Mouse (Mus musculus) R1 (cell line): ENCODE measurements around the gene Dennd2a.
A peak's percentile ranks its signal among the peaks of the same experiment; 100 is the strongest.

ENCODE experiments used
- DNase-seq: peaks from one replicate; pipeline ENCODE4 v3.0.0-alpha.2; 2018; ENCODE audit warnings: low read depth, low spot score

Gene Dennd2a

DNA sequence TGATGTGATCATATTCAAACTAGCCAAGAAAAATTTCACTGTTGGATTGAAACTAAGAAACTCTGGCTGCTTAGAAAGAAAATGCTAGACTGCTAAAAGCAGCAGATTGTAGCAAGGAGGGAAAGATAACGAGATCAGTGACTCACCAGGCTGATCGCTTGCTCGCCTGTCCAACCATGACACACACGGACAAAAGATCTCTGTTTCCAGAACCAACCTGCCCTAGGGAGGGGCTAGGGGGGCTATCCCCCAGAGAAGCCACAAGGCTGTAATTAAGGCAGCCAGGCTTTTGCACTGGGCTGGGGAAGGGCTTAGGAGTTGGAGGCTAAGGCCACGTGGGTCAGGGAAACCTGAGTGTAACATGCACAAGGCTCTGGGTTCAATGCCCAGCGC is 41.9 kb downstream of the Dennd2a start:
- no peak for DNase-seq

DNA sequence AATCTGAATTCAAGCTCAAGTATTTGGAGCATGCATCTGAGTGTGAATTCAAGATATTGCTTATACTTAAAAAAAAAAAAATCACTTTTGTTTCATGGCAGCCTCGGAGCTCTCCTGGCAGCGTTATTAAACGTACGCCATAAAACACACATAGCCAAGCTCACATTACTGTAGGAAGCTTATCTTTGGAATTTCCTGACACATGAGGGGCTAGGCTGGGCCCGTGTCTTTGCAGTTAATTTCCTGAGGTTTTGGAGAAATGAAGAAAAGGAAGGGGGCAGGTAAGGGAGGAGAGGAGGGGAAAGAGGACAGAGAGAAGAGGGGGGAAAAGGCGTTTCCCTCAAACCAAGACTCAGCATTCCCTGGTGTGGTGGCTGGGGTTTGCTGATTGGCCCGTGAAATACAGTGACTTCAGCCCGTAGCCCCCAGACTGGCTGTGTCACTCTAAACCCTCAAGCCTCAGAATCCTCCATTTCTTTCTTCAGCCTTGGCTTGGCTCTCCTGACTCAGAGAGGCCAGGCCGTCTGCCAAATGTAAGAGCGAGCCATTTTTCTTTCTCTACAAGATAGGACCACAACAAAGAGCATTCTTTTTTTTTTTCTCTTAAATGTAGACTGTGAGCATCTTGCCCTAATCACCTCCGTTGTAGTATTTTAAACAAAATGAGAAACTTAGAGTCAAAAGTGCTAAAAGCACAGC is 42.5 kb downstream of the Dennd2a start:
- no peak for DNase-seq

DNA sequence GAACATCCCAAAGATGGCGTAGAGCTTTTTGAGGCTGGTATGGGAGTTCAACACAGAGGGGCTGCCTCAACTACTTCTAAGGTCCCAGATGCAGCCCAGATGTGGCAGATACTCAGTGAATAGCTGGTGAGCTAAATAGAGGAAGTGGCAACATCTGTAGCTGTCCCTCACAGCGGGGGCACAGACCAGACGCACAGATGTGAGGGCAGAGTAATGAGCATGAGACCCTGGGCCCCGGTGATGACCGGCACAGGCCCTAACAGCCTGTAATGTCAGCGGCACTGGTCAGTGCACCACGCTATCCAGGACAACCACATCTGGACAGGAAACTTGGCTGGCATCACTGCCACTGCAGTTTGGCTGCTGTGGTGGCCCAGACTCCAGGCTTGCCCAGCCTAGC is 54.2 kb downstream of the Dennd2a start:
- DNase-seq, result no peak

DNA sequence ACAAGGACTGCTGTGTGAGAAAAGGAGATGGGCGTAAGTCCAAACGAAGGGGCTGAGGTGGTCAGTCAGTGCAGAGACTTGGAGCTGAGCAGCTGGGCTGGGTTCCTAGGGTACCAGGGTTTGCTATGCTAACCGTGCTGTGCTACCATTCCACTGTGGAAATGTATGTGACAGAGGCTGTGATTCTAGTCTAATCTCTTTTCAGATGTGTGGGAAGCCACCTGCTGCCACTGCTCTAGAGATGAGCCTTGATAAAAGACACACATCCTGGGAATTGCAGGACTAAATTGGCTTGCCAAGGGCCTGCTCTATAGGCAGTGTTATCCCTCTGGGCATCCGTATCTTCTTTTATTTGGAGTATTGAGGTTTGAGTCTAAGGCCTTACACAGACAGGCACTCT is 60.5 kb downstream of the Dennd2a start:
- DNase-seq, result no peak

DNA sequence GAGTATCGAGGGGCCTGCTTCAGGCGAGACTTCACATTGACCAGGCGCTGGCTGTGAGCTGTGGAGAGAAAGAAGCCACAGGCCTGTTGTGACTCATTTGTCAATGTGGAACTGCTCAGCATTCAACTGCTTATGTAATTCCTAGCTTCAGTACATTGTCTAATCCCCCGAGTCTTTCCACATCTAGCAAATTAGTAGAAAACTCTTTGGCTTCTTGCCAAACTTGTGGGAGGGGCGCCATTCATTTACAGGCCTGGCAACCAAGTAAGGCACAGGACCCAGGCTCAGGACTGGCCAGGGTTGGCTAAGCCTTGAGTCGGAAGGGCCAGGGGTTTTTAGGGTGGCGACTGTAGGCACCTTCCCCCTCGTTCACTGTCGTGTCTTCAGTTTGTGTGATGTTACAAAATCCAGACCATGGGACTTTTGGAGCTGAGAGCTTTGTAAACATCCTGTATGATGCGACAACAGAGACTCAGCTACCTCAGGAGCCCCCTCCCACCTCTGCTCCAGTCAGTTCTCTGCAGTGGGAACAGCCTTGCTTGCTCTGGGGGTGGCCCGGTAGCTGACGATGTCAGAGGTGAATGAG is 64.4 kb downstream of the Dennd2a start:
- DNase-seq, result no peak

DNA sequence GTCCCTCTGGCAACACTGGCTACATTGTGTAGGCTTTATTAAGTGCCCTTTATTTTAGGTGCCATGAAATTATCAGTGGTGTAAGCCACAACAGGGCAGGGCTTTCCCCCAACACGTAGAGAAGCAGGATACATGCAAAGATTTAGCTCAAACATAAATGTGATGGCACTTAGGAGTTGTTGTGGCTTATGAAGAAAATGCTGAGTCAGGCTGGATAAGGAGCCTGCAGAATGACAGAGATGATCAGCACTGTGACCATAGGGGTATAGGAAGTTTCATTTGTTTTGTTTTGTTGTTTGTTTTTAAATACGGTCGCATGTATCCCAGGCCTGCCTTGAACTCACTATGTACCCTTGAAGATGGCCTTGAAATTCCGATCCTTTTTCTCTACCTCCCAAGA is 65.5 kb downstream of the Dennd2a start:
- no peak for DNase-seq

DNA sequence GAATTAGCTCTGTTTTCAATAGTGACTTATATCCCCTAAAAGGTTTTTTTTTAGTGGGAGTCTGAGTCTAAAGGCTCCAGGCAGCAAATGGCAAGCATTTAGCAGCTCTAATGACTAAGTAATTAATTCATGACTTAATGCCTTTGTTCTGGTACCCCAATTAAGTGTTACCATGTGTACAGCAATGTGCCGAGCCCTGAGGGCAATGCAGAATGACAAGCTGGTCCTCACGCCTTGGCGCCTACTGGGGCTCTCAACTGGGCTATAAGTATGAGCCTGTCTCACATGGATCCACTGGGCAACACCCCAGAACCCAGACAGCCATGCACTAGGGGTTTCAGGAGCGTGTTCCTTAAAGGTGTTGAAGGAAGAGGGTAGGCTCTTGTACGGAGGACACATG is 66.5 kb downstream of the Dennd2a start:
- no peak for DNase-seq

DNA sequence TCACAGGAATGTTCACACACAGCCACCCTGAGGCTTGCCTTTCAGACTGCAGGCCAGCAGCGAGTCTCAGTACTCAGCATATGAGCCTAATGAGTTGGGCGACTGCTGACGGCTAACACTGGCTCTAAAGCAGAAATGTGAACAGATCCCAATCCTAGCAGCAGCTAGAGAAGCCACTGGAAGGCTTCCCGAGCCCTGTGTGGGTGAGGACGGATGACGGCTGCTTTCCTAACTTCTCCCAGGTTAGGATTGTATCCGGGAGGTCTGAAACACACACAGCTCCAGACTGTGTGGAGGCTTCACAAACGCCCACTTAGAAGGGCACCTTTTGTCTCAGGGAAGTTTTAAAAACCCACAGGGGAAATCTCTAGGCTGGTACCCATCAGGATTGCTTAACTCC is 69.4 kb downstream of the Dennd2a start:
- no peak for DNase-seq

DNA sequence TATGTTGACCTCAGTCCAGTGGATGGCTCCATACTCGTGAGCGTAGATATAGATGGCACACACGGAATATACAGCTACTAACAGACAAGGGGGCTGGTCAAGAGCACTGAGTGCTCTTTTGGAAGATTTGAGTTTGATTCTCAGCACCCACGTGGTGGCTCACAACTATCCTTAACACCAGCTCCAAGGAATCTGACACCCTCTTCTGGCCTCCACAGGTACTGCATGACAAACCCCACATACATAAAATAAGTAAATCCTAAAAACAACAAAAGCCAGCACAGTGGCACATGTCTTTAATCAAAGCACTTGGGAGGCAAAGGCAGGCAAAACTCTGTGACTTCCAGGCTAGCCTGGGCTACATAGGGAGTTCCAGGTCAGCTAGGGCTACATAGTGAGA is 74.0 kb downstream of the Dennd2a start:
- peak; percentile 84 for DNase-seq

DNA sequence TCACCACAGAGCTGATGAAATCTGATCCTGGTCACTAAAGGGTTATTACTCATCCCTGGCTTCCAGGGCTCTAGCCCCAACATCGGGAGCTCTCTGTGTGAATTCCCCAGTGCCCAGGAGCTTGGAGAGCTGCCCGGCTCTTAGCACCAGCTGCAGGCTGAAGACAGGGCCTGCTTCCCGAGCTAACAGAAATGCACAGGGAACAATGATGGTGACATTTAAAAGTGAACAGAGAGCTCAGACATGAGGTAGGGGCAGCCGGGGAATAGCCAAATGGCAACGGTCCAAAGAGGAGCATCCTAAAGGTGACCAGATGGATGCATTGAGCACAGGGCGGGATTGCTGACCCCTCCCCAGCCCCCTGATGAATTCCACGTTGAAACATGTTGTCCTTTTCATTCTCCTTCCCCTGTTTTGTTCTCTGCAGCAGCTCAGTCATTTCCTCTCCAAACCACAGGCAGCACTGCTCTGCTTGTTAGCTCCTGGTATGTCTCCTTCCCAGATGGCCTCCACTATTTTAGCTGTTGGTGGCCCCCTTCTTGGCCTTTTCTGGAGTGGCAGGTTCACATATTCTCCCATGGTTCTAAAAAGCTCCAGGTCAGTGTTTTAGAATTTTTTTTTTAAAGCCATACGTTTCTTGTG is 79.0 kb downstream of the Dennd2a start:
- no peak for DNase-seq

DNA sequence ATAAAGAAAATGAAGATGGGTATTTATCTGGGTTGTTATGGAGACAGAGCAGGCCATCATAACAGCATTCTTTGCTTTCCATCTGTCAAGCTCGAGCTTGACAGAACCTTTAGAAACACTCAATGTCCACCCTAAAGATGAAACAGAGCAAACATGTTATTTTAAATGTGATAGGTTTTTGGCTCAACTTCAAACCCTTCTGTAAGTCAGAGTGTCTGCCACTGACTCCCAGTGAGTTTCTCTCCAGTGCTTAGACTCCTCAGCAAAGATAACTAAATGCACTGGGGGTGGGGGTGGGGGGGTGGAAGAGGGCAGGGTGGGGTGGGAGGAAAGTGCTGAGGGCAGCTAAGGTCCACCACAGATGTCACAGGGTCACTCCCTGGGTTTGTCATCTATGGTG is 81.0 kb downstream of the Dennd2a start:
- DNase-seq, result no peak

DNA sequence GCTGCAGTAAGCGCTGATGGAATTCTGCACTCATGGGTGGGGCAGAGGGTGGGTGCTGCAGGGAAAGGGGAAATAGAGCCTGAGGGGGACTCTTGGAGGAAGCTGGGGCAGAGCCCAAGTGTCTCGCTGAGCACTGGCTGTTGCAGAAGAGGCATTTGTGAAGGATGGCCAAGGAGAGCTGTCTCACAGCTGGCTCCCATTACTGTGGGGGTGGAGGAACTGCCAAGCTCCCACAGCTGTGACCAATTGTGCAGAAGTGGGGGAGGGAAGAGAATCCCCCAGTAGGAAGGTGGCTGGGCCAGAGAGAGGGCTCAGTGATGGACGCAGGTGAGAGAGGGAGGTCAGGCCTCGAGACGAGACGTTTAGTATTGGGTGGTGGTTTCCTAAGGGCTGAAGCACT is 83.2 kb downstream of the Dennd2a start:
- DNase-seq, result peak; percentile 48

DNA sequence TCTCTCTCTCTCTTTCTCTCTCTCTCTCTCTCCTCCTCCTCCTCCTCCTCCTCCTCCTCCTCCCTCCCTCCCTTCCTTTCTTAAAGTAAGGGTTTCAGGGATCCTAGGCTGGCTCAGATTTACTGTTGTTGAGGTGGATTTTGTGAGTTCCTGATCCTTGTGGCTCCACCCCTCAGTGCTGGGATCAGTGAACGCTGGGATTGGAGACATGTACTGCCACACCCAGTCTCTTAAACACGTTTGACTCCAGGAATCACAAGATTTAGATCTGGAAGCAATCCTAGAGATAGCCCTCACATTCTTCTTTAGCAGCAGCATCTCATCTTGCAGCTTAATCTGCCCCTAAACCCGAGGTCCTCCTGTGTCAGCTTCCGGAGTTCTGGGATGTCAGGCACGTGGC is 84.8 kb downstream of the Dennd2a start:
- DNase-seq, result peak; percentile 55

DNA sequence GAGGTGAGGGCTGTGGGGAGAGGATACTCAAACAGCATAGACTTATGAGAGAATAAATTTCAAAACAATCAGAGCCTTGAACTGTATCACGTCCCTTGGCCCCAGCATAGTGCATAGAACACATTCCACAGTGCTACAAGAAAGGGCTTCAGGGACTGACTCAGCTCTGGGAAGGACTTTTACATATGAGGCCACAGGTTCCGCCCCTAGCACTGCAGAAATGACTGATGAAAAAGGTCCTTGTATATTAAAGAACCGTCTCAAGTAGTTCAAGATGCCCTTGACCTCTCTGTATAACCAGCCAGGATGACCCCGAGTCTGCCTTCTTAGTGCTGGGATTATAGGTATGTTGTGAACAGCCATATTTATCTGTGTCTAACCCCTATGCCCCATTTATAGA is 85.4 kb downstream of the Dennd2a start:
- no peak for DNase-seq

DNA sequence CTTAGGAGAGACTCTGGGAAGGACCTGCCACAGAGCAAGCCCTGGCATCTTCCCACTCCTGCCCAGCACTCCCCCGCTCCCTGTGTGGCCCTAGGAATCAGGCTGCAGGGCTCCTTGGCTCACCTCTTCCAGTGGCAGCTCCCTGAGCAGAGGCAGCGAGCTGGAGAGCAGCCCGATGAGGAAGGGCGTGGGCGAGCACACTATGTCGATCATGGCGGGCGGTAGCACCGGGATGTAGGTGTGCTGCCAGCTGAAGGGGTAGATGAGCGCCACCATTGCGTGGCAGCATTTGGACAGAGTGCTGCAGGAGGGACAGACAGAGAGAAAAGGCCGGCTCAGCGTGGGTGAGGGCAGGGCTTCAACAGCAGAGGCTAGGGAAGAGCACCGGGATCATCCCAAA is 87.6 kb downstream of the Dennd2a start:
- DNase-seq, result no peak

DNA sequence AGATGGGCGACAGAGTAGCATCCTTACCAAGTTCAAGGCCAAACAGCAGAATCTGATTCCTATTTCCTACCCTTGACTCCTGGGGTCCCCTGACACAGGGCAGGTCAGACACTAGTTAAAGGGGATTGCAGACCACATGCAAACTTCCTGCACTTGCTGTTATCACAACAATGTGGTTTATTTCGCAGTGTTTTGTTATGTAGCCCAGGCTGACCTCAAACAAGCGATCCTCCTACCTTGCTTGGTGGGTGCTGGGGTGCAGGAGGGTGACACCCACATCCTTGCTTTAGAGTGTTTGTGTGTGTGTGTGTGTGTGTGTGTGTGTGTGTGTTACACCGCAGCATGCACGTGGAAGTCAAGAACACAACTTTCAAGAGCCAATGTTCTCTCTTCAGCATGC is 88.2 kb downstream of the Dennd2a start:
- DNase-seq, result peak; percentile 41

DNA sequence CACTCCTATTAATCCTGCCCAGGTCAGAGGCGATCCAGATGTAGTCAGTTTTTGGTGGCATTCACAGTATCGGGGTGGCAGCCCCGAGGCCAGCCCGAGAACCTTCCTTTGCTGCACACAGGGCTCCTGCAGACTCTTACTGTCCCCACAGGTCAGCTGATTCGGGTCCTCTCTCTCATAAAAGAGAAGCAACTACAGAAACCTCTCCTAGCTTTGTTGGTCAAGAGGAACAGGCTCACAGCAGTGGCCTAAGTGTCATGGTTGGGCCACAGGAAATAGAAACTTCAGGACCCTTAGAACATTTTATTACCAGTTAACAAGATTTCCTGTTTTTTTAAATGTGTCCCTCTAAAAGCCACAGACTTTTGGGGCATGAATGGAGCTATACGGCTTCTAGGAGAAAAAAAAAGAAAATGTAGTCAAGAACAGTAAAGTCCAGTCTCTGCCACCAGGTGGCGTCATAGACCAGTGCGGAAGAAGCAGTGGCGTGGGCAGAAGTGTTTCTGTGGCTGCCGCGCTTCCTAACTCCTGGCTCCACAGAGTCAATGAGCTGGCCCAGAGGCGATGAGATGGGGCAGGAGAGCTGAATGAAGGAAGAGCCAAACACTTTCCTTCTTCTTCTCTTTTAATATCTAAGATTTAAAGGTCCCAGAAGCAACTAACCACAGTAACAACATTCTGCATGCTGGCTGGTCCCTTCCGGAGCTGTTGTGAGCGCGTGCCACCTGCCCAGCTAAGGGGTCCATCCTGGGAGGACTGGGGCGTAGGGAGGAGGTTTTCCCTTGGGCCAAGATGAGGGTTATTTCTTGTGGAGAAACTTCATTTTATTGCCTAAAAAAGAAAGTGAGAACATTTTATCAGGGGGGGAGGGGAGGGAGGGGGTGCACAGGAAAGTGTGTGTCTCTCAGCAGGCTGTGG is 94.8 kb downstream of the Dennd2a start:
- DNase-seq, result peak; percentile 87

DNA sequence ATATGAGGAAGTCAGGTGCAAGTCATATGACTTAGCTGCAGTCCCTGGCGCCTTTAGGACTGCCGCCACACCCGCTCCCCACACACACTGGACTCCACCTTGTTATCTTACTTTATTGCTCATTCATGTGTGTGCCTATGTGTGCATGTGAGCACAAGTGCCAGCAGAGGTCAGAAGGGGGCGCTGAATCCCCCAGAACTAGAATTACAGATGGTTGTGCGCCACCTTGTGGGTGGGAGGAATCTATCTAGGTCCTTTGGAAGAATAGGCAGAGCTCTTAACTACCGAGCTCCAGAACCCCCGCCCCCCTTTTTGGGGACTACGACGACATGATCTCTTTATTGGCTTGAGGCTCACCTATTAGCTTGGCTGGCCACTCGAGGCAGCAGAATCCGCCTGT is 97.6 kb downstream of the Dennd2a start:
- peak; percentile 85 for DNase-seq

DNA sequence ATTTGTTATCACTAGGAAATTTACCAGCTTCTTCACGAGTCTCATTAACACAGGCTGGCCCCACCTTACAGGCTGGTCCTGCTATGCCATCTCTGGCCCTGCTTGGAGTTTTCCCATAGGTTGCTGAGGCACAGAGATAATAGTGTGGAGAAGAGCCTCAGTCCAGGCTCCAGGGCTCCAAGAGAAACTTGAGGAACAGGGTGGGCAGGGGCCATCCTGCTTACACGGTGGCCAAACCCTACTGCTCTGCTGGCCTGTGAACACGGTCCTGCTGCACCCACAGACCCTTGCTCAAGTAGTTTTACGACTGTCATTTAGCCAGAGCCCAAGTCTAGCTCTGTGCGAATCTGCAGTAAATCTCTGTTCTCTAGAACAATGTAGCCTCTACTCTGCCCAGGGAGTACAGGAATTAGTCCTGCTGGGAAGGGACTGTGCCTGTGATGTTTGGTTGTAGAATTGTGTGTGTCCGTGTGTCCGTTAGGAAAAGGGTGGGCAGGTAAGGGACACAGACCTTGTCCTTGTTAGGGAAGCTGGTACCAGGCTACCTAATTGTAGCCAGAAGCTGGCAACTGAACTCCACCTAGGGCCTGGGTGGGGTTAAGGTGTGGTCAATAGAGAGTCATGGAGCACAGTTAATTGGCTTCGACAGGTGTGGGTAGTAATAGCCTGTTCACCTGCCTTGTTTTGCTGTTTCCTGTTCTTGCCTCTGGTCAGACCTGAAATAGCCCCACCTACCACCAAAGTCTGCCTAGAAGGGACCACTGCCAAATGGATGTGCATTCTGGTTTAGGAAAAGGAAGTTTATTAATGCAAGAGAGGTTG is 102.1 kb downstream of the Dennd2a start:
- peak; percentile 39 for DNase-seq

DNA sequence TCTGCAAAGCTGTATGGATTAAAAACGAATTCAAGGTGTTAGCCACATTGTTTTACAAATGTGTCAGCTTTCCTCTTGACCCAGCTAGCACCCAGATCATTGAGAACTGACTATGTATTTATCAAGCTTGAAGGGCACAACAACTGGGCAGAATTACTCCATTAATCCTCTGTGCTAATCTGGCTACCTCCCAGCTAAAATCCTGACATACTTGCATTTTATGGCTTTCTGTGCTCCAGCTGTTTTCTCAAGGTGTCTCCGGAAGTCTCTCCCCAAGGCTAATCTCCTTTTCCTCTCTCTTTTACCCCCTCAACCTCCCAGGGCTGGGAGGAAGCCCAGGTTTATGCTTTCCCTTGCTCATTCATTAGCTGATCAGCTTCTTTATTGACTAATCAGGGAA is 103.1 kb downstream of the Dennd2a start:
- peak; percentile 94 for DNase-seq

DNA sequence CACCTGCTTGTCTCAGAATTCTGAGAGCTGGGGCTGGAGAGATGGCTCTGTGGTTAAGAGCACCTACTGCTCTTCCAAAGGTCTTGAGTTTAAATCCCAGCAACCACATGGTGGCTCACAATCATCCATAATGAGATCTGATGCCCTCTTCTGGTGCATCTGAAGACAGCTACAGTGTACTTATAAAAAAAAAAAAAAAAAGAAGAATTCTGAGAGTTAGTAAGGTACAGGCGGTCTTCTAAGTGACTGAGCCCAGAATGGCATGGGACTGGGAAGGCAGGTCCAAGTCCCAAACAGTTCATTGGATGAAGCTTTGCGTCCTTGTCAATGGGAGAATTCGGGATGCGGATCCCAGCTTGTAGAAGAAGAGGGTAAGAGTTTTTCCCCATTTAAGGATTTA is 104.1 kb downstream of the Dennd2a start:
- DNase-seq, result peak; percentile 72
